Mouse (Mus musculus): ENCODE results near the gene Ablim1.

- no peak for TF ChIP-seq POLR2A (IDR thresholded peaks at IDR 0.05; ENCODE audit: insufficient read depth, low read length)
- TF ChIP-seq CTCF (IDR thresholded peaks at IDR 0.05; ENCODE audit: low read depth, low read length) = no peak
- TF ChIP-seq EP300 (IDR thresholded peaks at IDR 0.05; ENCODE audit: insufficient read depth, low read depth, low read length) = no peak
These were observed 208.2 kb downstream of the Ablim1 start for GRCm38 (mm10) chr19:57106513-57106912.
